Mouse (Mus musculus) c-Kit-positive CD71-negative TER-119-negative erythroid progenitor cells, embryonic 14.5 days (primary cell): ENCODE results near the gene AY761185.
"Not testable (repeated sequence)": the region's sequence is repeated elsewhere in the genome, so short reads cannot be mapped to it uniquely, and the experiment has no call there.

Experiments used
- DNase-seq: peaks from one replicate; pipeline ENCODE4 v3.0.0-alpha.2; 2013; ENCODE audit warnings: low read depth

Gene AY761185

GRCm38 (mm10) chr8:20944610-20945009 is at the start of gene AY761185:
TSS of gene AY761185 (minus strand) at chr8:20944710.
- DNase-seq, result no peak

GRCm38 (mm10) chr8:20994042-20994441 is 49.5 kb upstream of the AY761185 start:
- DNase-seq, result not testable (repeated sequence)

GRCm38 (mm10) chr8:20979846-20980245 is 35.3 kb upstream of the AY761185 start:
- DNase-seq, result no peak

- no peak for DNase-seq
These were observed 20.0 kb upstream of the AY761185 start for GRCm38 (mm10) chr8:20964531-20964930.

- DNase-seq, result no peak
These were observed 22.5 kb downstream of the AY761185 start, which contains the start of gene Gm6040 for GRCm38 (mm10) chr8:20921971-20922370. TSS of gene Gm6040 (minus strand) at chr8:20922071.

GRCm38 (mm10) chr8:20912288-20912687 is 32.2 kb downstream of the AY761185 start:
- DNase-seq, result no peak

GRCm38 (mm10) chr8:20908256-20908655 is 36.3 kb downstream of the AY761185 start:
- peak; percentile 14 for DNase-seq

GRCm38 (mm10) chr8:20907119-20907518 is 37.4 kb downstream of the AY761185 start:
- DNase-seq, result no peak

- no peak for DNase-seq
These were observed 42.0 kb downstream of the AY761185 start, which contains the start of gene Gm15056 for GRCm38 (mm10) chr8:20902527-20902926. TSS of gene Gm15056 (minus strand) at chr8:20902627.
